Mouse (Mus musculus) CH12.LX (cell line): ENCODE data around the gene Sept9. TPM values are rescaled to one million over a fixed set of nuclear protein-coding genes. Genes with fewer than 3 reads are reported as not detected.
A peak's percentile ranks its signal among the peaks of the same experiment; 100 is the strongest.

Experiments used
- DNase-seq: peaks from one replicate; pipeline ENCODE4 v3.0.0-alpha.2; 2013; ENCODE audit errors: extremely low read depth
- H3K27ac ChIP-seq: 2 replicates; pipeline ENCODE4 v1.5.1; 2012; ENCODE audit warnings: low read depth, mild to moderate bottlenecking, control low read depth, moderate library complexity; ENCODE audit not compliant: insufficient read depth
- H3K27me3 ChIP-seq: replicated peaks from 2 replicates; pipeline ENCODE3; 2012; ENCODE audit warnings: inconsistent platforms
- H3K36me3 ChIP-seq, 2 experiments: replicated peaks in 1 of 2; 2 replicates each; pipeline versions ENCODE3 to v1.6.1; 2012; ENCODE audit warnings: inconsistent platforms in 1 of 2, low read length in 1 of 2, mild to moderate bottlenecking in 1 of 2, mixed read lengths in 1 of 2, moderate library complexity in 1 of 2; ENCODE audit not compliant: control insufficient read depth in 1 of 2, insufficient read depth in 1 of 2
- H3K4me1 ChIP-seq, 2 experiments: 2 replicates each; pipeline ENCODE4 v1.6.1; 2012; ENCODE audit warnings: inconsistent platforms in 1 of 2, moderate library complexity in 1 of 2; ENCODE audit not compliant: insufficient read depth in 2 of 2, control insufficient read depth in 1 of 2
- H3K4me2 ChIP-seq: 2 replicates; pipeline ENCODE4 v1.6.1; 2012; ENCODE audit warnings: low read depth, mild to moderate bottlenecking, control low read depth; ENCODE audit not compliant: poor library complexity, insufficient read depth, severe bottlenecking
- H3K4me3 ChIP-seq, 3 experiments: fragments of 150-350 bp in 1 of 3; sonication (generic) in 1 of 3; replicated peaks in 1 of 3; 2 replicates each; pipeline versions ENCODE3 to v1.5.1; 2011 to 2012; ENCODE audit warnings: low read depth in 2 of 3, low read length in 2 of 3, mild to moderate bottlenecking in 2 of 3, moderate library complexity in 2 of 3, control low read depth in 1 of 3, improper control_type of control experiment in 1 of 3, inconsistent platforms in 1 of 3, mixed read lengths in 1 of 3; ENCODE audit not compliant: poor library complexity in 1 of 3
- H3K79me2 ChIP-seq: replicated peaks from 2 replicates; pipeline ENCODE4 v1.6.1; 2012; ENCODE audit warnings: mild to moderate bottlenecking, moderate library complexity; ENCODE audit not compliant: control insufficient read depth, poor library complexity, insufficient read depth, severe bottlenecking; ENCODE audit errors: extremely low read depth
- H3K9ac ChIP-seq: 2 replicates; pipeline ENCODE4 v1.6.1; 2012; ENCODE audit warnings: low read depth, mild to moderate bottlenecking, control low read depth, moderate library complexity; ENCODE audit not compliant: insufficient read depth
- H3K9me3 ChIP-seq: replicated peaks from 2 replicates; pipeline ENCODE3; 2012; ENCODE audit warnings: low read length, inconsistent platforms, mixed read lengths
- CHD2 ChIP-seq: IDR thresholded peaks from 2 replicates; pipeline ENCODE4 v1.6.1; 2011; ENCODE audit warnings: low read length, improper control_type of control experiment
- CTCF ChIP-seq, 2 experiments: IDR thresholded peaks in 1 of 2; conservative IDR thresholded peaks in 1 of 2; 2 replicates each; pipeline ENCODE4 v1.5.1; 2011 to 2012; ENCODE audit warnings: low read depth in 2 of 2, low read length in 2 of 2, improper control_type of control experiment in 1 of 2, inconsistent platforms in 1 of 2, mild to moderate bottlenecking in 1 of 2, moderate library complexity in 1 of 2
- E2F4 ChIP-seq: IDR thresholded peaks from 2 replicates; pipeline ENCODE4 v1.6.1; 2011; ENCODE audit warnings: low read depth, low read length, improper control_type of control experiment; ENCODE audit not compliant: insufficient replicate concordance
- ELF1 ChIP-seq: IDR thresholded peaks from 2 replicates; pipeline ENCODE4 v1.6.1; 2014; ENCODE audit warnings: low read depth, mild to moderate bottlenecking, inconsistent platforms, low read length, improper control_type of control experiment
- EP300 ChIP-seq: IDR thresholded peaks from 2 replicates; pipeline ENCODE4 v1.6.1; 2011; ENCODE audit warnings: low read length, improper control_type of control experiment
- ETS1 ChIP-seq: conservative IDR thresholded peaks from 2 replicates; pipeline ENCODE4 v1.6.1; 2012; ENCODE audit warnings: low read depth, mild to moderate bottlenecking, inconsistent platforms, low read length, improper control_type of control experiment, moderate library complexity
- HCFC1 ChIP-seq: IDR thresholded peaks from 2 replicates; pipeline ENCODE4 v1.6.1; 2012; ENCODE audit warnings: low read depth, mild to moderate bottlenecking, inconsistent platforms, low read length, improper control_type of control experiment
- IRF4 ChIP-seq: IDR thresholded peaks from 2 replicates; pipeline ENCODE4 v1.6.1; 2014; ENCODE audit warnings: low read depth, mild to moderate bottlenecking, inconsistent platforms, low read length, improper control_type of control experiment
- JUN ChIP-seq: IDR thresholded peaks from 2 replicates; pipeline ENCODE4 v1.6.1; 2011; ENCODE audit warnings: low read depth, mild to moderate bottlenecking, low read length, improper control_type of control experiment, moderate library complexity; ENCODE audit not compliant: insufficient read depth
- KAT2A ChIP-seq: IDR thresholded peaks from 2 replicates; pipeline ENCODE4 v1.6.1; 2012; ENCODE audit warnings: low read length, improper control_type of control experiment, inconsistent platforms; ENCODE audit not compliant: insufficient replicate concordance
- MEF2A ChIP-seq: IDR thresholded peaks from 2 replicates; pipeline ENCODE4 v1.6.1; 2014; ENCODE audit warnings: low read depth, mild to moderate bottlenecking, inconsistent platforms, low read length, improper control_type of control experiment, borderline replicate concordance
- POLR2A ChIP-seq: IDR thresholded peaks from 2 replicates; pipeline ENCODE4 v1.6.1; 2011; ENCODE audit warnings: low read depth, mild to moderate bottlenecking, improper control_type of control experiment, low read length
- POLR2AphosphoS2 ChIP-seq: IDR thresholded peaks from 2 replicates; pipeline ENCODE4 v1.6.1; 2011; ENCODE audit warnings: low read depth, low read length, improper control_type of control experiment
- RCOR1 ChIP-seq: conservative IDR thresholded peaks from 2 replicates; pipeline ENCODE4 v1.6.1; 2012; ENCODE audit warnings: low read depth, mild to moderate bottlenecking, inconsistent platforms, low read length, improper control_type of control experiment
- SMC3 ChIP-seq: IDR thresholded peaks from 2 replicates; pipeline ENCODE4 v1.6.1; 2011; ENCODE audit warnings: low read depth, low read length, improper control_type of control experiment
- TCF12 ChIP-seq: IDR thresholded peaks from 2 replicates; pipeline ENCODE4 v1.6.1; 2014; ENCODE audit warnings: low read depth, mild to moderate bottlenecking, inconsistent platforms, low read length, improper control_type of control experiment
- USF1 ChIP-seq: IDR thresholded peaks from 2 replicates; pipeline ENCODE4 v1.6.1; 2014; ENCODE audit warnings: low read depth, mild to moderate bottlenecking, inconsistent platforms, low read length, improper control_type of control experiment
- ZC3H11A ChIP-seq: IDR thresholded peaks from 2 replicates; pipeline ENCODE4 v1.6.1; 2012; ENCODE audit warnings: low read depth, mild to moderate bottlenecking, inconsistent platforms, low read length, improper control_type of control experiment
- ZMIZ1 ChIP-seq: IDR thresholded peaks from 2 replicates; pipeline ENCODE4 v1.6.1; 2012; ENCODE audit warnings: low read depth, mild to moderate bottlenecking, inconsistent platforms, low read length, improper control_type of control experiment
- dilution Hi-C: fragments of 300-500 bp; cut with MboI; formaldehyde crosslinking; loops from 2 replicates; pipeline ENCODE4 v1.14.3; 2020; ENCODE audit warnings: low sequenced_read_pairs; ENCODE audit not compliant: extremely low pct_unique_long_range_greater_than_20kb, extremely low pct_ligation_motif_present
- in situ Hi-C: fragments of 300-500 bp; cut with MboI; formaldehyde crosslinking; loops from 3 replicates; pipeline ENCODE4 v1.14.3; 2019; ENCODE audit warnings: low sequenced_read_pairs, low pct_ligation_motif_present, low pct_unique_long_range_greater_than_20kb, mixed read lengths
- polyA plus RNA-seq: library from polyadenylated mRNA; unstranded; fragments of >175 nt; gene quantifications from 2 replicates; pipeline ENCODE4 v1.2.1, GENCODE M21; 2012; ENCODE audit warnings: low read depth; ENCODE audit not compliant: insufficient read length
- total RNA-seq, 2 experiments: library from RNA; depleted of rRNA; stranded (reverse); fragments of 300-350 nt in 1 of 2; fragments of >200 nt in 1 of 2; gene quantifications; 2 replicates each; pipeline ENCODE4 v1.2.3; 2012 to 2014

Gene Sept9
- total and polyA plus RNA-seq, 3 experiments: 47.6 to 128 (median 110) TPM

GRCm38 (mm10) chr11:117316441-117317331, 117.2 kb downstream of the Sept9 start:
- dilution Hi-C loops (no loop called here), in situ Hi-C loops (no loop called here)
- Histone ChIP-seq H3K27me3 (no peaks in the 10 kb centered on the region), H3K36me3 (peaks cover 0 to 35% of the 10 kb centered on the region in 2 experiments), H3K4me2 (peak overlapping the region; percentile 42), H3K4me3 (peak overlapping the region in 2 of 3 experiments; percentile 11 to 33), H3K9me3 (no peaks in the 10 kb centered on the region), H3K4me1 (peaks cover 71 to 90% of the 10 kb centered on the region in 2 experiments), H3K9ac (peak overlapping the region; percentile 43), H3K79me2 (peaks cover 21% of the 10 kb centered on the region), H3K27ac (peak overlapping the region; percentile 97)
- TF ChIP-seq ZC3H11A (no peak), ELF1 (peak; percentile 51; the same call in 1 of the 2 replicates), ETS1 (peak; percentile 33; the same call in 1 of the 2 replicates), KAT2A (0 out of 2 replicates have a peak, but pooled peaks have one; percentile 28), ZMIZ1 (peak; percentile 25; the same call in 1 of the 2 replicates), POLR2A (no peak), TCF12 (no peak), MEF2A (0 out of 2 replicates have a peak, but pooled peaks have one; percentile 32), CHD2 (peak; percentile 64; the same call in 1 of the 2 replicates), USF1 (no peak), CTCF (conservative IDR thresholded peaks at IDR 0.05 in 1 of 2, IDR thresholded peaks at IDR 0.05 in 1 of 2; ENCODE audit: low read depth in 2 of 2, low read length in 2 of 2) (no peak), POLR2AphosphoS2 (no peak), IRF4 (peak; percentile 22; the same call in 1 of the 2 replicates), JUN (no peak), HCFC1 (no peak; the same call in 1 of the 2 replicates), SMC3 (0 out of 2 replicates have a peak, but pooled peaks have one; percentile 11), E2F4 (no peak), EP300 (peak; percentile 70), RCOR1 (no peak)
- DNase-seq: no peak
